Mouse (Mus musculus) ES-E14 (cell line): ENCODE data around the gene Olig2. TPM values are rescaled to one million over a fixed set of nuclear protein-coding genes. Genes with fewer than 3 reads are reported as not detected.

Experiments
- DNase-seq: peaks from one replicate; pipeline ENCODE4 v3.0.0-alpha.2; 2013; ENCODE audit warnings: low read depth, low spot score
- H3K27ac ChIP-seq: 2 replicates; pipeline ENCODE4 v1.5.1; 2012; ENCODE audit warnings: low read depth, mild to moderate bottlenecking, low read length, moderate library complexity, mixed read lengths; ENCODE audit not compliant: poor library complexity, insufficient read depth, severe bottlenecking
- H3K36me3 ChIP-seq: 2 replicates; pipeline ENCODE4 v1.6.1; 2012; ENCODE audit warnings: mild to moderate bottlenecking, low read length, moderate library complexity, mixed read lengths; ENCODE audit not compliant: control insufficient read depth, poor library complexity, insufficient read depth, severe bottlenecking
- H3K4me1 ChIP-seq, 2 experiments: fragments of 150-350 bp in 1 of 2; sonication (generic) in 1 of 2; 2 replicates each; pipeline ENCODE4 v1.6.1; 2012; ENCODE audit warnings: low read length in 2 of 2, mild to moderate bottlenecking in 1 of 2, mixed read lengths in 1 of 2; ENCODE audit not compliant: control insufficient read depth in 2 of 2, insufficient read depth in 2 of 2, poor library complexity in 1 of 2
- H3K4me3 ChIP-seq, 2 experiments: fragments of 150-350 bp in 1 of 2; sonication (generic) in 1 of 2; 2 replicates each; pipeline ENCODE4 v1.5.1; 2012; ENCODE audit warnings: low read length in 2 of 2, low read depth in 1 of 2, mild to moderate bottlenecking in 1 of 2, mixed read lengths in 1 of 2; ENCODE audit not compliant: insufficient read depth in 1 of 2, poor library complexity in 1 of 2, severe bottlenecking in 1 of 2
- H3K9ac ChIP-seq: 2 replicates; pipeline ENCODE4 v1.6.1; 2012; ENCODE audit warnings: low read depth, mild to moderate bottlenecking, low read length, mixed read lengths; ENCODE audit not compliant: poor library complexity, insufficient read depth, severe bottlenecking
- H3K9me3 ChIP-seq: fragments of 150-350 bp; sonication (generic); 2 replicates; pipeline ENCODE4 v1.6.1; 2012; ENCODE audit warnings: low read depth, mild to moderate bottlenecking, low read length; ENCODE audit not compliant: control insufficient read depth, insufficient read depth
- CHD2 ChIP-seq: IDR thresholded peaks from 2 replicates; pipeline ENCODE4 v1.6.1; 2014; ENCODE audit warnings: mild to moderate bottlenecking, low read depth, low read length, inconsistent platforms
- HCFC1 ChIP-seq: IDR thresholded peaks from 2 replicates; pipeline ENCODE4 v1.6.1; 2012; ENCODE audit warnings: low read length, inconsistent platforms, borderline replicate concordance; ENCODE audit not compliant: insufficient read depth
- MAFK ChIP-seq: IDR thresholded peaks from 2 replicates; pipeline ENCODE4 v1.6.1; 2014; ENCODE audit warnings: mild to moderate bottlenecking, low read depth, low read length, inconsistent platforms; ENCODE audit not compliant: insufficient read depth
- ZC3H11A ChIP-seq: IDR thresholded peaks from 2 replicates; pipeline ENCODE4 v1.6.1; 2012; ENCODE audit warnings: low read depth, mild to moderate bottlenecking, inconsistent platforms, low read length, borderline replicate concordance
- ZNF384 ChIP-seq: IDR thresholded peaks from 2 replicates; pipeline ENCODE4 v1.6.1; 2012; ENCODE audit warnings: low read depth, low read length, inconsistent platforms
- in situ Hi-C, 2 experiments: fragments of 600-800 bp; cut with MboI; formaldehyde crosslinking; loops; one replicate each; pipeline ENCODE4 v1.15.1; 2025; ENCODE audit warnings: low sequenced_read_pairs in 2 of 2, inconsistent platforms in 1 of 2; ENCODE audit not compliant: unreplicated experiment in 2 of 2
- total RNA-seq: library from RNA; depleted of rRNA; stranded (reverse); fragments of 300-350 nt; gene quantifications from 2 replicates; pipeline ENCODE4 v1.2.3, GENCODE M21; 2012

Gene Olig2
- total RNA-seq, 1 experiment = 0.09 TPM

GRCm38 (mm10) chr16:91224068-91224402, 1.2 kb upstream of the Olig2 start:
- Histone ChIP-seq H3K9me3 (no peaks in the 10 kb centered on the region), H3K27ac (no peak overlapping the region), H3K4me3 (no peak overlapping the region), H3K9ac (no peak overlapping the region), H3K36me3 (no peaks in the 10 kb centered on the region), H3K4me1 (peaks cover 4 to 12% of the 10 kb centered on the region in 2 experiments; a peak in 2 of 4 replicates)
- no peak for TF ChIP-seq ZC3H11A
- no peak for DNase-seq
- in situ Hi-C loops = loop anchor here in 1 of 2 experiments (5.0 kb wide), 1 partner anchor 128 kb away; no protein-coding TSS in a partner anchor

- no peak for TF ChIP-seq ZC3H11A
- TF ChIP-seq HCFC1 = no peak
- no peak for DNase-seq
- Histone ChIP-seq H3K9me3 (no peaks in the 10 kb centered on the region), H3K4me3 (peak overlapping the region; percentile 26 to 59), H3K9ac (no peak overlapping the region), H3K27ac (no peak overlapping the region), H3K36me3 (no peaks in the 10 kb centered on the region), H3K4me1 (peaks cover 4 to 12% of the 10 kb centered on the region in 2 experiments; a peak in 2 of 4 replicates)
- in situ Hi-C loops = loop anchor here in 1 of 2 experiments (5.0 kb wide), 1 partner anchor 128 kb away; no protein-coding TSS in a partner anchor
Observed at GRCm38 (mm10) chr16:91224481-91225232, 600 bp upstream of the Olig2 start.

DNA sequence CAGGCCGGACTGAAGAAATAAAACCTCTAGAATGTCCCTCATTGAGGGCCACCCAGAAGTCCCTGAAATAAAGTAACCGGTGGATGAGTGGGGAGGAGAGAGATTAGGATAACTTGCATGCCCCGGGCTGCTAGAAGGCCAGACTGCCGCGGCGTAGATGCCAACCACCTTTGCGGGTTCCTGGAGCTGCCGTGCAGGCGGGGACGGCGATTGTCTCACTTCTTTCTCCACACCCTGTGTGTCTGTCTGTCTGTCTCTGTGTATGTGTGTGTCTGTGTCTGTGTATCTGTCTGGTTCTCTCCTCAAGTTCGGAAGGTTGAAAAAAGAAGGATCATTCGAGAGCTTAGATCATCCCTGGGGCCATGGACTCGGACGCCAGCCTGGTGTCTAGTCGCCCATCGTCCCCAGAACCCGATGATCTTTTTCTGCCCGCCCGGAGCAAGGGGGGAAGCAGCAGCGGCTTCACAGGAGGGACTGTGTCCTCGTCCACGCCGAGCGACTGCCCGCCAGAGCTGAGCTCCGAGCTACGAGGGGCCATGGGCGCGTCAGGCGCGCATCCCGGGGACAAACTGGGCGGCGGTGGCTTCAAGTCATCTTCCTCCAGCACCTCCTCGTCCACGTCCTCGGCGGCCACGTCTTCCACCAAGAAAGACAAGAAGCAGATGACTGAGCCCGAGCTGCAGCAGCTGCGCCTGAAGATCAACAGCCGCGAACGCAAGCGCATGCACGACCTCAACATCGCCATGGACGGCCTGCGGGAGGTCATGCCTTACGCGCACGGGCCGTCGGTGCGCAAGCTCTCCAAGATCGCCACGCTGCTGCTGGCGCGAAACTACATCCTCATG, 1.0 kb downstream of the Olig2 start:
- DNase-seq = no peak
- TF ChIP-seq MAFK (no peak), ZC3H11A (no peak), CHD2 (no peak), HCFC1 (no peak), ZNF384 (no peak)
- peaks cover 1 to 8% of the 10 kb centered on the region in 2 experiments; a peak in 2 of 4 replicates for H3K4me1 ChIP-seq
- no peaks in the 10 kb centered on the region for H3K9me3 ChIP-seq
- no peak overlapping the region for H3K27ac ChIP-seq
- H3K36me3 ChIP-seq = no peaks in the 10 kb centered on the region
- peak overlapping the region; percentile 26 to 48; a peak in 2 of 4 replicates for H3K4me3 ChIP-seq
- in situ Hi-C loops = no loop called here
- H3K9ac ChIP-seq = no peak overlapping the region

DNA sequence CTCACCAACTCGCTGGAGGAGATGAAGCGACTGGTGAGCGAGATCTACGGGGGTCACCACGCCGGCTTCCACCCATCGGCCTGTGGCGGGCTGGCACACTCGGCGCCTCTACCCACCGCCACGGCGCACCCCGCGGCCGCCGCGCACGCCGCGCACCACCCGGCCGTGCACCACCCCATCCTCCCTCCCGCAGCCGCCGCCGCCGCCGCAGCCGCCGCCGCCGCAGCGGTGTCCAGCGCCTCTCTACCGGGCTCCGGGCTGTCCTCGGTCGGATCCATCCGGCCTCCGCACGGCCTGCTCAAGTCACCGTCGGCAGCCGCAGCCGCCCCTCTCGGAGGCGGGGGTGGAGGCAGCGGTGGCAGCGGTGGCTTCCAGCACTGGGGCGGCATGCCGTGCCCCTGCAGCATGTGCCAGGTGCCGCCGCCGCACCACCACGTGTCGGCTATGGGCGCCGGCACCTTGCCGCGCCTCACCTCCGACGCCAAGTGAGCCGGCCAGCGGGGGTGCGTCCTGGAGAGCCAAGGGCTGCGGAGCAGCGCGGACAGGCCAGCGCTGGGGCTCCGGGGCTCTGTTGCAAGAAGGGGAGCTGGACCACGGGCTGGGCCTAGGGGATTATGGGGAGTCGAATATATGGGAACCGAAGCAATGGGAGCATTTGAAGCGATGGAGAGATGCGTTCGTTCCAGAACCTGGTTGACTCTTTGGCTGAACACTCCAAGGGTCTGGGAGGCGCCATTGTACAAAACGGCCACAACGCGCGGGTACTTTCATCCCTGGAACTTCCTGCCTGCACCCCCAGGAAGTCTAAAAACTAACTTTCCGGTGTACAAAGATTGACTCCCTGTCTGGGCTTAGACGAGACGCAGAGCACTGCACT, 1.9 kb downstream of the Olig2 start:
- no peak overlapping the region for H3K27ac ChIP-seq
- TF ChIP-seq HCFC1 (no peak), MAFK (no peak), ZC3H11A (no peak), ZNF384 (no peak), CHD2 (no peak)
- H3K4me3 ChIP-seq = peak overlapping the region; percentile 26 to 48; a peak in 2 of 4 replicates
- peaks cover 0 to 4% of the 10 kb centered on the region in 2 experiments; a peak in 1 of 4 replicates for H3K4me1 ChIP-seq
- DNase-seq = no peak
- no peaks in the 10 kb centered on the region for H3K9me3 ChIP-seq
- in situ Hi-C loops = no loop called here
- H3K36me3 ChIP-seq = no peaks in the 10 kb centered on the region
- H3K9ac ChIP-seq = no peak overlapping the region
